Mouse (Mus musculus) yolk sac, embryonic 10.5 days (tissue): ENCODE measurements around the gene 2410137M14Rik.
"Not testable (repeated sequence)": the region's sequence is repeated elsewhere in the genome, so short reads cannot be mapped to it uniquely, and the experiment has no call there.

Source experiments
- DNase-seq: peaks from one replicate; pipeline ENCODE4 v3.0.0-alpha.2; 2017; ENCODE audit warnings: low spot score

The 2410137M14Rik gene

DNA sequence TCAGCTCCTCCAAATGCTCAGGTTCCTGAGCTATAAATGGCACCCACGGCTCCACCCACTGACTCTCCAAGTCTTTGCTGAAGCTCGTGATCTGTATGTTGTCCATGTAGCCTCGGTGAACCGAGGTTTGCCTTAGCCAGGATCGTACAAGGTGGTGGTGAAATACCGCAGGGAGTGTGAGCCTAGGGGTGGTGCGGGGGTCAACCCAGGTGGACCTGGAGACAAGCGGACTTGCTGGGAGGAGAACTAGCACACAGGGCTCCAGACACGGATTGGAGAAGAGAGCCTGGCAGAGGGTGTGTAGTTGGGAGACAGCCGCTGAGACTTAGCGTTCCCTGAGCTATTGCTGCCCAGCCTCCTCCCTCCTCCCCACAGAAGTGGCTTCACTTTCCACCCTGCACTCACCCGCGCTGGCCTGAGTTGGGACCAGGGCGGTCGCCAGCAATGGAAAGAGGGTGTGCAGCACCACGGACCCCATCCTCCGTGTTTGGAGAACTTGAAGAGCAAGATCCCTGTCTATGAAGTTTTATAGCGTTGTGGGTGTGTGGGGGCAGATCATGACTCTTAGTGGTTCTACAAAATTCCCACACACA is at the start of gene 2410137M14Rik:
Gene 2410137M14Rik (minus strand): TSS at position 17 of the 593 bp plus-strand sequence.
- DNase-seq, result peak; percentile 62

GRCm38 (mm10) chr17:37029162-37029561 is 48.1 kb upstream of the 2410137M14Rik start:
- DNase-seq, result no peak

DNA sequence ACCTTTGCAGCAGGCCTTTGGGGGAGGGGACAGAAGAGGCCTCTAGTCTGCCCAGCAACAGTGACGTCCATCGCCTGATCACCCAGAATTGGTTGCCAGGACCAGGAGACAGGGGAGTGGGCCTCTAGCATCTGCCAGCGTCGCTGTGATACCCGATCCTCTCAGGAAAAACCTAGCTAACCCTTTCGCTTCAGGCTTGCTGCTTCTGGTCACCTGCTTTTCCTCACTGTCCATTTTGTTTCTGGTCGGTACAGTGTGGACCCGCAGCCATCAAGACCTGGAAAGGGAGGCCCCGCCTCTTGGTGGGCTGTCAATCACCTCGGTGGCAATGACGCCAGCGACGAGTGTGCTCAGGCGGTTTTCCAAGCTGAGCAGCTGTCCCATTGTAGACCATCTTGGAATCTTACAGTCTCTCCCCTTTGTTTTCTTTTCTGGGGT is 47.7 kb upstream of the 2410137M14Rik start:
- peak; percentile 97 for DNase-seq

DNA sequence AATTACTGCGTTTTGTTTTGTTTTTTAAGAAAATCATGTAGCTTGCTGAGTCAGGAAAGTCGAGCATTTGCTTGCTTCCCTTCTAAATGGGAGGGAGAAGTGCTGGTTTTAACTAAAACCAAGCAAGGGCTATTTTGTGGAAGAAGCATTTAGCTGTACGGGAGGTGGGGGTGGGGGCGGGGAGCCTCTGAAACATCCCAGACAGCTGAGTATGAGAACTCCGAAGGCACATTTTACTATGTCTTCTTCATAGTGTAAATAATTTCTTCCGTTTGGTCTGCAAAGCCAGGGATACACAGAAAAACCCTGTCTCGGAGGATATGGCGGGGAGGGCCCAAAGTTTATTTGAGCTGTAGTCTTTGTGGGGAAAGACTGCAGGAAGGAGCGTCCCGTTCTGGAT is 47.2 kb upstream of the 2410137M14Rik start:
- DNase-seq, result no peak

DNA sequence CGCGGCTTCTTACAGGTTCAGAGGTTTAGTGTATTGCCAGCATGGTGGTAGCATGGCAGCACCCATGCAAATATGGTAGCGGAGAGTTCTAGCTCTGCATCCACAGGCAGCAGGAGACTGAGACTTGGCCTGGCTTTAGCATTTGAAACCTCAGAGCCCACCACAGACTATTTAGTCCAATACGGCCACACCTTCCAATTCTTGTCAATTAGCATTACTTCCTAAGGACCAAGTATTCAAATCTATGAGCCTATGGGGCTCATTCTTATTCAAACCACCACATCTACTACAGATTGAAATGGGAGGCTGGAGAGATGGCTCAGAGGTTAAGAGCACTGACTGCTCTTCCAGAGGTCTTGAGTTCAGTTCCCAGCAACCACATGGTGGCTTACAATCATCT is 46.4 kb upstream of the 2410137M14Rik start:
- DNase-seq, result no peak

DNA sequence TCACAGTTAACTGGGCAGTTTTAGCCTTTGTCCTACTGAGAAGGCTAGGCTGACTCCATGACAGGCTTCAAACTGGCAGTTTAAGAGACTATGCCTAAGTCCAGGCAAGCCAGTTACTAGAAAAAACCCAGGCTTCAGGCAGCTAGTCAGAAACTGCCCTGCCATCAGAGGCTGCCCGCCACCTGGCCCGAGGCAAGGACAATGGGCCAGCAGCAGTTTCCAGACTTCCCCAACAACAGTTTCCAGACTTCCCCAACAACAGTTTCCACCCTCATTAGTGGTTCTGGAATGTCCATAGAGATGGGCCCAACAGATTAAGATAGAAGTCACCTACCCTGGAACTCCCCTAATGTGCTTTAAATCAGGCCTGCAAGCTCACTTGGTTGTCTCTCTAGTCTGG is 45.4 kb upstream of the 2410137M14Rik start:
- no peak for DNase-seq

GRCm38 (mm10) chr17:37022628-37023576 is 41.9 kb upstream of the 2410137M14Rik start, which contains the start of gene Mog:
Mog (minus strand) TSS chr17:37023398.
- DNase-seq, result no peak

DNA sequence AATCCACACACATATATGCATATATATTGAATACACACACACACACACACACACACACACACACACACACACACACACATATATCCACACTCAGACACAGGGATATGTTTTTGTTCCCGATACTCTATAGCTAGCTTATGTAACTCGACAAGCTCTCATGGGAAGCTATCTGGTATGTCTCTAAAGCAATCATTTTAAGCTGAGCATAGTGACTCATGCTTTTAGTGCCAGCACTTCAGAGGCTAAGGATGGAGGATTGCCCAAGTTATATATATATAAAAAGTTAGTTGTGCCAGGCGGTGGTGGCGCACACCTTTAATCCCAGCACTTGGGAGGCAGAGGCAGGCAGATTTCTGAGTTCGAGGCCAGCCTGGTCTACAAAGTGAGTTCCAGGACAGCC is 38.2 kb upstream of the 2410137M14Rik start:
- DNase-seq, result not testable (repeated sequence)

DNA sequence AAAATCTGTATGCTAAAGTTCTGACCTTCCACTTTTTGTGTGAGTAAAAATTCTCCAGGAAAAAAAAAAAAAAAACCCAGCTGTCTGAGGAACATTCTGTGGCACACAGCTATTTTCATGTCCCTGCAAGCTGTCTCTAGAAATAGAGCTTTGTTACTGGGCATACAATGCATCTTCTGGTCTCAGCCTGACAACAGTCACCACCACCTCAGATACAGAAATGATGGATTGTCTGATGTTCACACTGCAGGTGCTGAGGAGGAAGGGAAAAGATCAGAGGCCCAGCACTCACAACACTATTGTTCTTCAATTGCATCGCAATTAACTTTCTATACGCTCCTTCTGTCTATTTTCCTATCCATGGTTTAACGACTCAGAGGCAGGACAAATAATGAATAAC is 37.3 kb upstream of the 2410137M14Rik start:
- DNase-seq, result no peak

GRCm38 (mm10) chr17:37016333-37016732 is 35.3 kb upstream of the 2410137M14Rik start:
- DNase-seq, result no peak

GRCm38 (mm10) chr17:37012141-37012540 is 31.1 kb upstream of the 2410137M14Rik start:
- DNase-seq, result no peak

DNA sequence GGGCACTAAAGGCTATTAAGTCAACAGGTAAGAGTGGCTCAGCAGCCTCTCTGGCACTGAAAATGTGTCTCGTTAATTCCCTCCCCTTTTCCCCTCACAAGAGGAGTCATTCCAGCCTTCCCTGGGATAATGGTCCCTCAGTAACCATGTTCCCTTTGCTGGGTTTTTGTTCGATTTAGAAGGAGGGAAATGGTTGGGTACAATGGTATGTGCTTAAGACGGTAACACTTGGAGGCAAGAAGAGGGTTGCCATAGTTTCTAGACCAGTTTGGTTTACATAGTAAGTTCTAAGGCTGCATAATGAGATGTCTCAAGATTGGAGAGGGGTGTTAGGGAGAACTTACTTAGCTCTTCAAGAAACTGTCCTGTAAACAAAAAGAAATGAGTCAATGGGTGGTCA is 30.7 kb upstream of the 2410137M14Rik start:
- no peak for DNase-seq

DNA sequence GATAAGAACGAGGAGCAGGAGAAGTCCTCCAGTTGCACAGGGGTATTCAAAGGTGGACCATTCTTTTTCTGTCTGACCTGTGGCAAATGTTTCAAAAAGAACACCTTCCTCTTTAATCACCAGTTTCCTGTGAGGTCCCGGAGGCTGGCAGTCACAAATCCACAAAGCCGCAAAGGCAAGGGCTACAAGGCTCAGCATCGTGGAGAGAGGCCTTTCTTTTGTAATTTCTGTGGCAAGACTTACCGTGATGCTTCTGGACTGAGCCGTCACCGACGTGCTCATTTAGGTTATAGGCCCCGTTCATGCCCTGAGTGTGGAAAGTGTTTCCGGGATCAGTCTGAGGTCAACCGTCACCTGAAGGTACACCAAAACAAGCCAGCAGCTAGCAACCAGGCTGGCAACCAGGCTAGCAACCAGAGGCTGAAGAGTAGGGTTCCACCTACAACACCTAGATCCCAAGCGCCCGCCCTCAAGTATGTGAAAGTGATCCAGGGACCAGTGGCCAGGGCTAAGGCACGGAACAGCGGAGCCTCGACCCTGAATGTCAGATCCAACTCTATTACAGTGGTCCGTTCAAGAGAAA is 28.5 kb upstream of the 2410137M14Rik start:
- no peak for DNase-seq

DNA sequence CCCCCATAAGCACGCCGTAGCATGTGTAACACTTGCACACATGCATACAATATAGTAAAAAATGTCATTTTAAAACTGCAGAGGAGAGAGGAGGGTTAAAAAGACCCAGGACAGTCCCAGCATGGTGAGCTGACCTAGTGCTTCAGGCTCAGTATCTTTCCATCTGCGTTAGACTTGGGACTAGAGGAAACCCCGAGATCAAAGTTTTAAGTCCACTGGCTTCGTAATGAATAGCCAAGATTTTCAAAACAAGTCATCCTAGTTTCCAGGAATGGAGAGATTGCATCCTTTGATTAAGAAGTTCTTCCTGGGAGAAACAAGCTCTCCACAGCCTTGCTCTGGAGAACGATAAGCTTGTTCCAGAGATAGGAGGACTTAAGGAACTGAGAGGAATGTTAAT is 27.1 kb upstream of the 2410137M14Rik start:
- DNase-seq, result peak; percentile 47

DNA sequence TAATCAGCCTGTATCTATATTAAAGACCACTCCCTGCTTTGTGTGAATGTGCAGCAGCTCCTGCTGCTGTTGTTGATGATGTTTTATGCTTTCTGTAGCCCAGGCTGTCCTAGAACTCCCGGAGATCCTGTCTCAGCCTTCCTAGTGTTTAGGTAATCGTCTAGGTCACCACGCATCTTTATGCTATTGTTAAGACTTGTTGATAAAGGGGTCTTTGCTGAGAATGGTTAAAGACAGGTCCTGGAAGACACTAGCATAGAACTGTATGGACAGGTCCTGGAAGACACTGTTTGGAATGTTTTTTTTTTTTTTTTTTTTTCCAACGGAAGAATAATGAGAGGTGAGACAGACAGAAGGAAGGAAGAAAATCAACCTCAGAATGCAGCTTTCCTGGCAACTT is 22.3 kb upstream of the 2410137M14Rik start:
- no peak for DNase-seq

DNA sequence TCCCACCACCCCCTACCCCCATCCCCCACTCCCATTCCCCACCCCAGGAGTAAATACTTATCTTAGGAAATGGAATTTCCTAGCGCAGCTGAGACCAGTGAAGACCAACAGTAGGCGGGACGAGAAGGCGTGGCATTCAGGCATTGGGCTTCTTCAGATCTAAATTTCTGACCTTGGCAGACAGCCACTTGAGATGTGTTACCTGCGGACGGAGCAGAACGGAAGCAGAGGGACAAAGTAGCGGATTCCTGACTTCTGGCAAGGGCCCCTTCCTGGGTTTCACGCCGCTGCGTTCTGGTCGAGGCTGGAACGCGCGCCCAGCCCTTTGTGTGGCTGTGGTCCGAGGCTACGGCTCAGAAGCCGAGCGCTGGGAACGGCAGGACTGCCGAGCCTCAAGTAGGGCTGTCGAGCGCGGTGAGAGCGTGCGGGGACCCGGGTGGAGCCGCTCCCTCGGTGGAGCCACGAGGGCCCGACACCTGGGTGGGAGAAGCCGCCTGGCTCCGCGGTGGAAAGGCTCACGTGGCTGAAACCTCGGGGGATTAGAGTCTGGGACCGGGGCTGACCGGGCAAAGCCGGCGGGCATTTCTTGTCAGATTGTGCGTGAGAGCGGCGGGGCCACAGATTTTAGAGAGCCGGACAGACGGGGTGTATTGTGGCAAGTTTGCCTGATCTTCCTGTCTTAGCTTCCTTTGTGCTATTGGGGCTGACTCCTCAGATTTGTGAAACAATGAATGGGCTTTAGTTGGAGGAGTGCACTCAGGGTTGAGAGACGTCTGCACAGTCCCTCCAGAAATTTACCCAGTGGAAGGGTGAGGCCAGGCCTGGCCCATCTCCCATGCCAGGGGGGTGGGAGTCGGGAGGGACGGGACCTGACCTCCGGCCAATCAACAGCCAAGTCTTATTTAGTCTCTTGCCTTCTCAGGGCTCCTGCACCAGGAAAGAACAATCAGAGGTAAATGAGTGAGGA is 21.6 kb upstream of the 2410137M14Rik start:
- peak; percentile 91 for DNase-seq

DNA sequence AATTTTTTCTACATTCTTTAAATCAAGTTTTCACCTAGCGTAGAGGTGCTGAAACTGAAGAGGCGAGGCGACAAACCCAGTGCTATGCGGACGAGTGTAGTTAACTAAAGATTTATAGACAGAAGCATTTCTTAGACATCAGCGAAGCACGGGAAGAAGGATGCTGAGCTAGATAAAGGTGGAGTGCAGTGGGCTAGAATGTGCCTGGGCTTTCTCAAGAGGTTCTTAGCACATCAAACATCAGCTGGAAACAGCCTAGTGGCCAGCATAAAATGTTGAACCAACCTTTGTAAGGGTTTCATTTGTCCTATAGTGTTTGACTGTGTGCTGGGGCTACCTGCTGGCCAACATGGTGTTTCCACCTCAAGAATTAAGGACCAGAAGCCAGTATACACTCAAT is 19.8 kb upstream of the 2410137M14Rik start, which contains the start of gene Zfp57:
Gene Zfp57 (plus strand): TSS at position 301 of the 400 bp plus-strand sequence.
- DNase-seq, result no peak

DNA sequence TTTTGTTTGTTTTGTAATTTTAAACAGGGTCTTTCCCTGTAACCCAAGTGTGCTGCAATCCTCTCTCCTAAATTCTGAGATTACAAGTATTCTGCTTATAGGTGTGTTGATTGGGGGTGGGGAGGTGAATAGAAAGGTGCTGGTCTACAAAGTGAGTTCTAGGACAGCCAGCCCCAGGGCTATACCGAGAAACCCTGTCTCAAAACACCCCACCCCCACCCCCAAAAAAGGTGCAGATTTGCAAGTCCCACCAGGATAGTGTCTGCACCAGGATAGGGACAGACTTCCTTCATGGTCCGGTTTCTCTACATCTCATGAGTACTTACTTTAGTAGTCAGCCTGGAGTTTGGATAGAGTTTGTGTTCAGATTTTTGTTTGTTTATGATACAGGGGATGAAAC is 17.4 kb upstream of the 2410137M14Rik start:
- DNase-seq, result no peak

DNA sequence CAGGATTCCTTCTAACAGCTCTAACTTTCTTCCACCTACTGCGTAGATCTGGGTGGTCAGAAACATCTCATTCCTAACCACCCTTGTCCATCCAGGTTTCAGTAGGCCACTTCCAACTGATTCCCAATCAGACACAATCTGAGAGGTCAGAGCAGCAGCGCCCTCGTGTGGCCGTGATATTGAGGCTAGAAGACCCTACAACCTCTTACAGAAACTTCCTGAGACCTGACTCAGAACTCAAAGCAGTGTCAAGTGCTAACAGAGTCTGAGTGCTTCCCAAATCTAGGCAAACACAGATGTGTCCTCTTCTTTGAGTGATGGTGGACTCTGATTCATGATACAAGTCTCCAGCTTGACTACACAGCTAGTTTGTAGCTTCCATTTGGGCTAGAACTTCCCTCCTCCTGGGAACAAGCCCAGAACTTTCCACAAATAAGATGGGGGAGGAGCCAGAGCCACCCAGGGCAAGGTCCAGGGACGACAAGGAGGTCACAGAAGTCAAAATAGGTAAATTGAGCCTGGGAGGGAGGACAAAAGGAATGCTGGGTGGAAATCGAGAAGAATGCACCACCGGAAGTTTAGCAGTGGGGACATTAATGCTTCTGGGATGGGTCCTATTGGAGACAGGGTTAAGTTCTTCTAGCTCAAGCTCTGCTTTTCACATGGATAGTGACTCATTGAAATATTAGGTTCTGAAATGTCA is 16.1 kb upstream of the 2410137M14Rik start:
- DNase-seq, result peak; percentile 83

- no peak for DNase-seq
Measured at GRCm38 (mm10) chr17:36995448-36995847, 14.4 kb upstream of the 2410137M14Rik start.

- DNase-seq, result no peak
Measured at GRCm38 (mm10) chr17:36994528-36994927, 13.5 kb upstream of the 2410137M14Rik start.
